Mouse (Mus musculus) frontal cortex, postnatal 25 days (tissue): ENCODE measurements around the gene Shroom2.

Source experiments
- DNase-seq, 2 experiments: peaks; one replicate each; pipeline ENCODE4 v3.0.0; 2022; ENCODE audit warnings: low spot score in 2 of 2

Gene Shroom2

DNA sequence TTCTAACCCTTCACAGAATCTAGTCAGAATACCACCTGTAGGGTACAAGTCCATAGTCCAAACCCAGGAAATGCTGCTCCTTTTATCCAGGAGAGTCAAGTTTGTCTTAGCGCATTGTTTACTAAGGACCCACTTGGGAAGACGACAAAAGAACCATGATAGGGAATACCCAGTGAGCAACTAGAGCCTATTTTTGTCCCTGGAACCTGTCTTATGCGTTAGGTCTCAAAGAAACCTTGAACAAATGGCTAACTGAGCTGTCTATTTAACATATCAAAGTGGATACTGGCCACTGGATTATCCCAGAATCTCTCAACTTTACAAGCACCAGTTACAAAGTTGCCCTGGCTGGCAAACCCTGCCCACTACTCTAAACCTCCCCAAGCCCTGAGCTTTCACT, 67.6 kb downstream of the Shroom2 start:
- no peak for DNase-seq

DNA sequence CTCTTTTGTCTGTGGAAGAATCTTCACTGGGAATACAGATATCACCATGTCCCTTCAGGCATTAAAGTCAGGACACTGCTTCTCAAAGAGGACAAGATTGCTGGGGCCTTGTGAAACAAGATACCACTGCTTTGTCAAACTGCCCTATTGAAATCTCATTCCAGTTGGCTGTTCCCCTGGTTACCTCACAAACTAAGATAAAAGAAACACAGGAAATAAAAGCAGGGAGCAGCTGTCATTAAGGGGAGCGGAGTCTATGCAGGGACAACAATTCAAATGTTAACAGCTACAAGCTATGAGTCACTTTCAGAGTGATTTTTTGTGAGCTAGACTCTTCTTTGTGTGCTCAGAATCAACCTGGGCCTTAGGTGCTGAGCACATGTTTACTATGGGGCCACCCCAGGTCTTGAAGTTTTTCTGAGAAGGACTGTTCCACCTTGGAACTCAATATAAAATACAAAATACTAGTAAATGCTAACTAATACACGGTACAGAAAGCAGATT, 78.4 kb downstream of the Shroom2 start:
- no peak for DNase-seq

- DNase-seq = no peak
Measured at GRCm38 (mm10) chrX:152679190-152679814, 90.0 kb downstream of the Shroom2 start.

GRCm38 (mm10) chrX:152676357-152676756, 92.9 kb downstream of the Shroom2 start:
- no peak for DNase-seq

- no peak for DNase-seq
Measured at GRCm38 (mm10) chrX:152673431-152673830, 95.8 kb downstream of the Shroom2 start.

GRCm38 (mm10) chrX:152657363-152658036, 111.8 kb downstream of the Shroom2 start:
- no peak for DNase-seq

DNA sequence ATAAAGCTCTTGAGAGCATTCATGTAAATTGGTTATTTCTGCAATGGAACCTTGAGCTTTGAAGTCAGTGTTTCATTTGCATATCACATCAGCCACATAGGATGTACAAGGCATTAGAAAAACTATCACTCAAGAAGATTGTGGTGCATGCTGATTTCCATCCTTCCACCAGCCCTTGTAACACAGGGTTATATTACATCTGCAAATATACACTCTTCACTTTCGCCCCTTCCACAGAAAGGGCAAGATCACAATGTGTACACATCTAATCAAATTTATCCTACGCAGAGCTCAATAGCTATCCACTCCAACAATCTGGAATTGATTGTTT, 112.7 kb downstream of the Shroom2 start:
- no peak for DNase-seq

GRCm38 (mm10) chrX:152655796-152656608, 113.3 kb downstream of the Shroom2 start:
- DNase-seq = peak; percentile 7 to 9

DNA sequence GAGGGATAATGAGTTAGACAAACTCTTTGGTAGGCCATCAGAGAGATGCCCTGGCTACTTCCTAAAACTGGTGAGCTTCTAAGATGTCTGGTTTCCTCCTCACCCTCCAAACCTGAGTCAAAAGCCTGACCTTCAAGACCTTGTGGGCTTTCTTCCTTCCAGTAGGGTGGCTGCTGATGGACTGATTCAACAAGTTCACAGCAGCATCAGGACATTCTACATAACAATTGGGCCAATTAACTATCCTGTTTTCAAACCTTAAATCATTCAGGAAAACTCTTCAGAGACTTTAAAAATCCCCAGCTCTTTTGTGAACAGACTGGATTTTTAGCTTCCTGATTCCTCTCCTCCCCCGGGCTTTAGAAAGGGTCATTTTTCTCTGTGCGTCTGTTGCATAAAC, 116.6 kb downstream of the Shroom2 start:
- no peak for DNase-seq

DNA sequence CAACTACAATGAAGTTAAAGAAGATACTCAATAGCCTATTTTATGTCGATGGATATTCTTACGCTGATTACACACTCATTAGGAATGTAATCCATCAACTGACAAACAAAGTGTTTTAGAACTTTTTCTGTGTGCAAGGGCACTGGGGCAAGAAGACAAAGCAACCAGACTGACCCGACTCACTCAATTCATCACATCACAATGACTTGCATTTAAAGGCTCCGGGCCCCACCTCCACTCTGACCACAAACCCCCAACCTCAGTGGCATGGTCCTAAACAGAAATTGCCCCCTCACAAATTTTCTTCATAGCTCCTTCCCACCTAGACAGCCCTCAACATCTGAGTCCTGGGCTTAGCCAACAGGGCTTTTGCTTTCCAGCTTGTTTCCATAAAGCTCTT, 124.4 kb downstream of the Shroom2 start:
- DNase-seq = no peak

DNA sequence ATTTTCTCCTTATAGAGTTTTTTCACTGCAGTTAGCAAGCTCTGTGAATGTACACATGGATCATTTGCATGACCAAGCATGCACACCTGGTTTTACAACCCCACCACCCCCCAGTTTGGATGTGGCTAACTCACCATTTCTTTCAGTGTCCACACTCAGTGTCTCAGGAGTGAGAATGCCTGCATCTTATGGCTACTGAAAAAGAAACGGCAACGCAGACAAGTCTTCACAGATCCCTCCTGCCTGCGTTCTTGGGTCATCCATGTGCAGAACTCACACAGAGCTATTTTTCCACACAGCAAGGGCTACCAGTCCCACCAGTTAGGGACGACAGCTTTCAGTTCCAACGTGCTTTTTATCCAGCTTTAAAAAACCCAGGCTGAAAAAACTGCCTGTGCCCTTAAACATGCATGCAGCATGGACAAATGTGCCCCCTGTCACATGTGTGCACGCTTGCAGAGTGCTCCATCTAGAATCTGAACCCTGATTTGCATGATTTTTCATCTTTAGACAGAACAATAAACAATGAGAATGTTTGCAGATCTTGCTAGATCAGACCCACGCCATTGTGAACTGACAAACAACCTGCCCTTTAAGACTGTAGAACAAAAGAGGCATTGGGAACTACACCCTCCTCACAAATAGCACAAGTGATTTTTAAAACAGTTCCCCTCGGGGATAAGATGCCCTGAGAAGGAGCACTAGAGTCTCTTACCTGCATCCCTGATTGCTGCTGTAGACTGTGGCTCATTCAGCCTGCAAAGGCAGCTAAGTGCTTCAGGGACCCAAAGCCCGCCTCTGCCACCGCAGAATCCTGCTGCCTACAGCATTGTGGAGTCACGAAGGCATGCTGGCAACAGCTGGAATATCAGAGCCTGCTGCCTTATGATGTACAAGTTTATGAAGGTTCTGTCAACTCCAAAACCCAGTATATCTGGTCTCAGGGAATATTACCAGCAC, 125.3 kb downstream of the Shroom2 start:
- peak; percentile 10 to 16 for DNase-seq

GRCm38 (mm10) chrX:152643201-152643600, 126.1 kb downstream of the Shroom2 start:
- DNase-seq = no peak

GRCm38 (mm10) chrX:152642627-152643026, 126.6 kb downstream of the Shroom2 start:
- no peak for DNase-seq

DNA sequence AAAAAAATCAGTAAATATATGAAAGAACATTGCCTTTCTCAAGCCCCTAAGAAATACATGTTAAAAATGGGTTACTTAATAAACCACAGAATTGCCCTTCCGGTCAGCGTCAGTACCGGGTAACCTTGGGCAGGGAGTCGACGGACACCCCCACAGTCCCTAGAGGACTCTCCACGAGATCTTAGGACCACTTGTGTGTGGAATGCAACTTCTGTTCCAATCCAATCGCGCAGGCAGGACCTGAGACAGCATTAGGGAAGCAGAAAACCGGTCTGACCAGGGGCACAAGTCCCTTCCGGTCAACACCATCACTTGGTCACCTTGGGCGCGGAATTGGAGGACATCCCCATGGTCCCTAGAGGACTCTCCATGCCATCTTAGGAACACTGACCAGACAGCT, 133.9 kb downstream of the Shroom2 start:
- DNase-seq = no peak

DNA sequence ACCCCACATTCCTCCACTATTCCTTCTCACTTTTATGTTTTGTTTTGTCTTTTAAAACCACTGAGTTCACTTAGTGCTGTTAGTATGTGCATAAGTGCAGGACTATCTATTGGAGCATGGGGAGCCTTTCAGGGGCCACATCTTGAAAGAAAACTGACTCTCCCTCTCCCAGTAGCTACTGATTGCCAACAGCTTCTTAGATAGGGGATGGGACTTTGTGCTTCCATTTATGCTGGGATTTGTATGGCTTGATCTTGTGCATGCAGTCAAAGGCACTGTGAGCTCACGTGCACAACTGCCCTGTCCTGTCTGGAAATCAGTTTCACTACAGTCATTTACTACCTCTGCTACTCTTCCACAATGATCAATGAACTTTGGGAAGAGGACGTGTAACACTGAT, 147.9 kb downstream of the Shroom2 start:
- DNase-seq = no peak

DNA sequence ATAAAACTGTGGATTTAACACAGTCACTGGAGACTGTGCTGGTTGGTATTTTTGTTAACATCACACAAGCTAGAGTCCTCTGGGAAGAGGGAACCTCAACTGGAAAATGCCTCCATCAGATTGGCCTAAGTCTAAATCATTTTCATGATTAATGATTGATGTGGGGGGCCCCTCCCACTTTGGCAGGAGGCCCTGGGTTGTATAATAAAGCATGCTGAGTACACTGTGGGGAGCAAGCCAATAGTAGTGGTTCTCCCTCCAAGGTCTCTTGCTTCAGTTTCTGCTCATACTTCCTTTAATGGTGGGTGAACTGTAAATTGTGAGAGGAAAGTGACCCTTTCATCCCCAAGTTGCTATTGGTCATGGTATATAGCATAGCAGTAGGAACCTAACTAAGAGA, 148.3 kb downstream of the Shroom2 start:
- no peak for DNase-seq

DNA sequence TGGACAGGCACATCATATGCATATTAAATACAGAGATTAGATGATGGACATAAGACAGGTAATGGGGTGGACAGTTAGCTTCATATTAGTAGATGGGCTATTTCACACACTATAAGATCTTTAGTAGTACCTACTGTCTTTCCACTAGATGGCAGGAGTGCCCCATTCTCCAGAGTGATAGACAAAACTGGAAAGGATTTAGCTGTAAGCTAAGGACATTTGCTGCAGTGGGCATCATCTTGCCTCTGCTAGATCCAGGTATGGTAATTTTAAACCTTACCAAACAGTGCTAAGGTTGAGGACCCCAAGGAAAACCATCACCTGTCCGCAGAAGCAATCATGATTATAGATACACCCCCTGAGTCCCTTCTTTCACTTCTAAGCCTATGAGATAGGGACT, 150.8 kb downstream of the Shroom2 start:
- no peak for DNase-seq

- DNase-seq = no peak
Measured at GRCm38 (mm10) chrX:152563034-152563433, 206.2 kb downstream of the Shroom2 start, which contains the start of gene Cldn34a. Gene Cldn34a, plus strand, starts transcription at chrX:152563334.
